Mouse (Mus musculus): ENCODE results near the gene Gm5565. TPM values are rescaled to one million over a fixed set of nuclear protein-coding genes. Genes with fewer than 3 reads are reported as not detected.
A peak's percentile ranks its signal among the peaks of the same experiment; 100 is the strongest.
"Not testable (repeated sequence)": the region's sequence is repeated elsewhere in the genome, so short reads cannot be mapped to it uniquely, and the experiment has no call there.

The Gm5565 gene
- polyA plus RNA-seq, 1 experiment from 2014 or later: not detected

GRCm38 (mm10) chr5:146188712-146189111 lies 28.4 kb upstream of the Gm5565 start:
- DNase-seq (ENCODE audit: low spot score) (no peak), ATAC-seq (replicated peaks; ENCODE audit: low FRiP score) (no peak)
- WGBS: 93% methylated on average over 7 of the region's 7 CpGs
- Histone ChIP-seq H3K4me3 (ENCODE audit: low read depth, low read length) (no peak overlapping the region), H3K4me2 (ENCODE audit: low read depth, low read length, severe bottlenecking) (no peak overlapping the region), H3K27me3 (ENCODE audit: control insufficient read depth, insufficient read depth, low read length) (no peaks in the 10 kb centered on the region), H3K27ac (ENCODE audit: low read depth, low read length) (no peak overlapping the region), H3K36me3 (ENCODE audit: control insufficient read depth, insufficient read depth, low read length) (no peaks in the 10 kb centered on the region), H3K4me1 (replicated peaks; ENCODE audit: control insufficient read depth, insufficient read depth, low read length) (no peaks in the 10 kb centered on the region), H3K9ac (ENCODE audit: low read length) (no peak overlapping the region), H3K9me3 (ENCODE audit: control insufficient read depth, low read length) (0 out of 2 replicates have a peak, but pooled peaks cover under 1% of the 10 kb centered on the region)

- WGBS: 89% methylated on average over 1 of the region's 1 CpGs
- Histone ChIP-seq H3K4me1 (replicated peaks; ENCODE audit: control insufficient read depth, insufficient read depth, low read length) (no peaks in the 10 kb centered on the region), H3K4me3 (ENCODE audit: low read depth, low read length) (no peak overlapping the region), H3K9ac (ENCODE audit: low read length) (no peak overlapping the region), H3K4me2 (ENCODE audit: low read depth, low read length, severe bottlenecking) (no peak overlapping the region), H3K27ac (ENCODE audit: low read depth, low read length) (no peak overlapping the region), H3K9me3 (ENCODE audit: control insufficient read depth, low read length) (0 out of 2 replicates have a peak, but pooled peaks cover 3% of the 10 kb centered on the region), H3K27me3 (ENCODE audit: control insufficient read depth, insufficient read depth, low read length) (no peaks in the 10 kb centered on the region), H3K36me3 (ENCODE audit: control insufficient read depth, insufficient read depth, low read length) (no peaks in the 10 kb centered on the region)
- DNase-seq (ENCODE audit: low spot score) (no peak), ATAC-seq (replicated peaks; ENCODE audit: low FRiP score) (no peak)
Measured at GRCm38 (mm10) chr5:146188144-146188543, 27.8 kb upstream of the Gm5565 start.

DNA sequence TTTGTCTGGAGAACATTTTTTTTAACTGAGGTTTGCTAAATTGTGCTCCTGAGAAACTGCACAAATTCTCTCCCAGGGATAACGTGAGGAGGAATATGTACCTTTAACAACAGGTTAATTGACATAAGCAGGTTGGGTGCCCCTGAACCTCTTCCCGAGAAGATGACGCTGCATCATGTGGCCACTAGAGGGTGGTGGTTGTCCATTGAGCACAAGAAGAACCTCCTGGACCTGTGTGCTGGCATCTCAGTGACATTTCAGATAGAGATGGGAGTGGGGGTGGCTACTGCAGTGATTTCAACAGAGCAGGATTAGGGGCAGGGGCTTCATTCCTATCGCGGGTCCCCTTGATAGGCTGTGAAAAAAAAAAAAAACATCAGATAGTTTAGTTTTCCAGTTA lies 27.1 kb upstream of the Gm5565 start:
- not testable (repeated sequence) for H3K27me3 ChIP-seq (ENCODE audit: control insufficient read depth, insufficient read depth, low read length); H3K9me3 ChIP-seq (ENCODE audit: control insufficient read depth, low read length); DNase-seq (ENCODE audit: low spot score); H3K36me3 ChIP-seq (ENCODE audit: control insufficient read depth, insufficient read depth, low read length); H3K4me1 ChIP-seq (replicated peaks; ENCODE audit: control insufficient read depth, insufficient read depth, low read length); ATAC-seq (replicated peaks; ENCODE audit: low FRiP score); H3K27ac ChIP-seq (ENCODE audit: low read depth, low read length); H3K9ac ChIP-seq (ENCODE audit: low read length); H3K4me2 ChIP-seq (ENCODE audit: low read depth, low read length, severe bottlenecking); H3K4me3 ChIP-seq (ENCODE audit: low read depth, low read length)
- WGBS: 35% methylated on average over 5 of the region's 5 CpGs

DNA sequence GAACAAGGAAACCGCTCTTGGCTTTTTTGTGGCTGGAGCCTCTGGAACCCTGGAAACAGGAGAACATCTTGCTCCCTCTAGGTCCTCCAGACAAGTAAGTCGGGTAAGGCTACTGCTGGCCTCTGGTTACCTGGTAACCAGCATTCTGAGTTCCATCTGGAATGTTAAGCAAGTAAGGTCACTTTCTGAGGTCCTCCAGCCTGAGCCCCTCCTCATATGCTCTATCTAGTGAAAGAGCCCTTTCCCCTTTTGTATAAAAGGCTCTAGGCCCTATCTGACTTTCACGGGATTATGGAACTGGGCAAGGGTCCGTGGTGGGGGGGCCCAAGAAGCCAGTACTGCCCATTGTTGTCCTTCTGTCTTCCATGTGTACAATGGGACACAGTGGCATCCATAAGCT lies 24.9 kb upstream of the Gm5565 start, which contains the start of gene 1700001J03Rik:
Gene 1700001J03Rik, minus strand, starts transcription at position 101 of the 400 bp plus-strand sequence.
- not testable (repeated sequence) for H3K27ac ChIP-seq (ENCODE audit: low read depth, low read length); ATAC-seq (replicated peaks; ENCODE audit: low FRiP score); H3K9ac ChIP-seq (ENCODE audit: low read length); H3K27me3 ChIP-seq (ENCODE audit: control insufficient read depth, insufficient read depth, low read length); H3K36me3 ChIP-seq (ENCODE audit: control insufficient read depth, insufficient read depth, low read length); H3K4me3 ChIP-seq (ENCODE audit: low read depth, low read length); H3K4me2 ChIP-seq (ENCODE audit: low read depth, low read length, severe bottlenecking); DNase-seq (ENCODE audit: low spot score); H3K9me3 ChIP-seq (ENCODE audit: control insufficient read depth, low read length); H3K4me1 ChIP-seq (replicated peaks; ENCODE audit: control insufficient read depth, insufficient read depth, low read length)
- 81% methylated on average over 4 of the region's 4 CpGs for whole genome bisulfite sequencing

GRCm38 (mm10) chr5:146172744-146173143 lies 12.4 kb upstream of the Gm5565 start:
- WGBS: 70% methylated on average over 4 of the region's 4 CpGs
- not testable (repeated sequence) for H3K4me1 ChIP-seq (replicated peaks; ENCODE audit: control insufficient read depth, insufficient read depth, low read length); H3K9ac ChIP-seq (ENCODE audit: low read length); H3K9me3 ChIP-seq (ENCODE audit: control insufficient read depth, low read length); ATAC-seq (replicated peaks; ENCODE audit: low FRiP score); H3K4me3 ChIP-seq (ENCODE audit: low read depth, low read length); H3K27me3 ChIP-seq (ENCODE audit: control insufficient read depth, insufficient read depth, low read length); H3K27ac ChIP-seq (ENCODE audit: low read depth, low read length); H3K36me3 ChIP-seq (ENCODE audit: control insufficient read depth, insufficient read depth, low read length); H3K4me2 ChIP-seq (ENCODE audit: low read depth, low read length, severe bottlenecking)
- DNase-seq (ENCODE audit: low spot score): peak; percentile 4

GRCm38 (mm10) chr5:146170621-146171020 lies 10.3 kb upstream of the Gm5565 start, which contains the start of gene Gm6309:
TSS of gene Gm6309 (minus strand) at chr5:146170721.
- H3K4me3 ChIP-seq (ENCODE audit: low read depth, low read length); H3K36me3 ChIP-seq (ENCODE audit: control insufficient read depth, insufficient read depth, low read length): not testable (repeated sequence)

GRCm38 (mm10) chr5:146158326-146158725 lies 2.0 kb downstream of the Gm5565 start:
- not testable (repeated sequence) for H3K27me3 ChIP-seq (ENCODE audit: control insufficient read depth, insufficient read depth, low read length); H3K4me3 ChIP-seq (ENCODE audit: low read depth, low read length); H3K27ac ChIP-seq (ENCODE audit: low read depth, low read length); DNase-seq (ENCODE audit: low spot score); ATAC-seq (replicated peaks; ENCODE audit: low FRiP score); H3K9ac ChIP-seq (ENCODE audit: low read length); H3K4me1 ChIP-seq (replicated peaks; ENCODE audit: control insufficient read depth, insufficient read depth, low read length); H3K9me3 ChIP-seq (ENCODE audit: control insufficient read depth, low read length); H3K4me2 ChIP-seq (ENCODE audit: low read depth, low read length, severe bottlenecking); H3K36me3 ChIP-seq (ENCODE audit: control insufficient read depth, insufficient read depth, low read length)
- 80% methylated on average over 4 of the region's 4 CpGs for WGBS

More at GRCm38 (mm10) chr5:146170621-146171020, 10.3 kb upstream of the Gm5565 start, which contains the start of gene Gm6309:
- ATAC-seq (replicated peaks; ENCODE audit: low FRiP score); H3K27ac ChIP-seq (ENCODE audit: low read depth, low read length); H3K27me3 ChIP-seq (ENCODE audit: control insufficient read depth, insufficient read depth, low read length); H3K4me1 ChIP-seq (replicated peaks; ENCODE audit: control insufficient read depth, insufficient read depth, low read length); H3K4me2 ChIP-seq (ENCODE audit: low read depth, low read length, severe bottlenecking); H3K9me3 ChIP-seq (ENCODE audit: control insufficient read depth, low read length); H3K9ac ChIP-seq (ENCODE audit: low read length): not testable (repeated sequence)
- DNase-seq (ENCODE audit: low spot score): peak; percentile 4
- WGBS: 82% methylated on average over 2 of the region's 2 CpGs

DNA sequence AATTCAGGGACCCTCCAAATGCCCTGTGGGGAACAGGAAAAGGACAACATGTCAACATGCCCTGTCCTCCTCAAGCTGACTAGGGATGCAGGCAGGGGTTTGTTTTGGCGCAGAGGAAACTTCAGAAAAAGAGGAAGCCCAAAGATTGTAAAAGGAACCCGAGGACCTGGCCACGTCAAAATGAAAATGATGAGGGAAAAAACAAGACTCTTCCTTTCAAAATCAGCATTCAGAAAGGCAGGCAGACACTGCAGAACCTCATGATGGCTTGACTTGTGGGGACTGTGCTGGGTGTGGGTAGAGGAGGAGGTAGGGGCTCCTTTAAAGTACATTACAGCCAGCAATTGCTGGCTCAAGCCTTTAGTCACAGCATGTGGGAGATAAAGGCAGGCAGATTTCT lies 9.9 kb downstream of the Gm5565 start:
- Histone ChIP-seq H3K4me3 (ENCODE audit: low read depth, low read length) (no peak overlapping the region), H3K4me2 (ENCODE audit: low read depth, low read length, severe bottlenecking) (no peak overlapping the region), H3K9ac (ENCODE audit: low read length) (no peak overlapping the region), H3K9me3 (ENCODE audit: control insufficient read depth, low read length) (no peaks in the 10 kb centered on the region; the same call in 1 of the 2 replicates), H3K4me1 (replicated peaks; ENCODE audit: control insufficient read depth, insufficient read depth, low read length) (no peaks in the 10 kb centered on the region), H3K36me3 (ENCODE audit: control insufficient read depth, insufficient read depth, low read length) (no peaks in the 10 kb centered on the region), H3K27me3 (ENCODE audit: control insufficient read depth, insufficient read depth, low read length) (no peaks in the 10 kb centered on the region), H3K27ac (ENCODE audit: low read depth, low read length) (no peak overlapping the region)
- ATAC-seq (replicated peaks; ENCODE audit: low FRiP score): no peak
- no peak for DNase-seq (ENCODE audit: low spot score)
- 74% methylated on average over 3 of the region's 3 CpGs for WGBS

GRCm38 (mm10) chr5:146147903-146148302 lies 12.4 kb downstream of the Gm5565 start:
- no peaks in the 10 kb centered on the region for H3K36me3 ChIP-seq (ENCODE audit: control insufficient read depth, insufficient read depth, low read length)
- H3K27ac ChIP-seq (ENCODE audit: low read depth, low read length): no peak overlapping the region
- H3K27me3 ChIP-seq (ENCODE audit: control insufficient read depth, insufficient read depth, low read length): no peaks in the 10 kb centered on the region
- no peak for DNase-seq (ENCODE audit: low spot score)
- no peak overlapping the region for H3K4me2 ChIP-seq (ENCODE audit: low read depth, low read length, severe bottlenecking)
- no peak overlapping the region for H3K9ac ChIP-seq (ENCODE audit: low read length)
- no peak for ATAC-seq (replicated peaks; ENCODE audit: low FRiP score)
- no peaks in the 10 kb centered on the region; the same call in 1 of the 2 replicates for H3K9me3 ChIP-seq (ENCODE audit: control insufficient read depth, low read length)
- WGBS: 46% methylated on average over 2 of the region's 2 CpGs
- H3K4me3 ChIP-seq (ENCODE audit: low read depth, low read length): no peak overlapping the region
- no peaks in the 10 kb centered on the region for H3K4me1 ChIP-seq (replicated peaks; ENCODE audit: control insufficient read depth, insufficient read depth, low read length)

All from forebrain, embryonic 11.5 days (tissue).